Comparison of ENCODE assay signal across 26 mouse cellular contexts in the genomic region with DNA sequence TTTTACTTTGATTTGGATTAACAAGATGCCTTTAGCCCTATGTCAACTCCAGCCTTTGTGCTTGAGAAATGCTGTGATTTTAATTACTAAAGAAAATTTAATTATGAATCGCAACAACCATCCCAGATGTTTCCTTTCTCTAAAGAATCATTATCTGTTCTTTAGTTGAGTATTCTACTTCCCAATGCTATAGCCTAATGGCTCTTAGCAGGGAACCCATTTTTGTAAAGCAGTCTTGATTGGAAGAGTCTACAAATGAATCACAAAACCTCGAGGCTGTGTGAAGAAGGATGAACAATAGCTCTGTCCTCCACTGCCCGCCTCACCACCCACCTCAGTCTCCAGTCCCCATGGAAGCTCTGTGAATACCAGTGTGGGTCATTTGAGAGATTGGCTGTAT.
"Had no signal": no experiment of that assay in that cellular context is flagged by ENCODE, and none has a peak within 500 bp of the region (broad histone marks: within the 10 kb centered on the region; RNA-seq: fewer than 3 reads in every experiment).

No protein-coding gene starts in this region.

- H3K9ac ChIP-seq: embryonic facial prominence, embryonic 12.5 days; embryonic facial prominence, embryonic 13.5 days; embryonic facial prominence, embryonic 15.5 days; forebrain, embryonic 12.5 days; forebrain, embryonic 13.5 days; forebrain, embryonic 15.5 days; forebrain, postnatal 0 days had no signal

- ATAC-seq: forebrain, embryonic 13.5 days; forebrain, embryonic 14.5 days; forebrain, embryonic 15.5 days; forebrain, embryonic 16.5 days; forebrain, postnatal 0 days had no signal

- DNase-seq: cerebellum, adult 9-11 months; cerebellum, postnatal 10 days; cerebellum, postnatal 14 days; cerebellum, postnatal 25 days; cerebellum, postnatal 36 days; embryo, embryonic 11 days; forebrain, postnatal 0 days; gastrocnemius, adult 2 months; gastrocnemius, postnatal 10 days; gastrocnemius, postnatal 14 days; gastrocnemius, postnatal 25 days; gastrocnemius, postnatal 36 days; heart, adult 18-20 months; heart, adult 2 months had no signal

- H3K9me3 ChIP-seq: embryonic facial prominence, embryonic 10.5 days; embryonic facial prominence, embryonic 12.5 days; embryonic facial prominence, embryonic 13.5 days; embryonic facial prominence, embryonic 15.5 days; forebrain, embryonic 10.5 days; forebrain, embryonic 12.5 days; forebrain, embryonic 13.5 days; forebrain, embryonic 15.5 days; heart, embryonic 10.5 days had no signal

- H3K4me1 ChIP-seq: embryonic facial prominence, embryonic 10.5 days; embryonic facial prominence, embryonic 12.5 days; embryonic facial prominence, embryonic 13.5 days; embryonic facial prominence, embryonic 15.5 days; forebrain, embryonic 10.5 days; forebrain, embryonic 13.5 days; forebrain, embryonic 15.5 days; heart, embryonic 10.5 days had no signal

- H3K4me2 ChIP-seq: embryonic facial prominence, embryonic 12.5 days; embryonic facial prominence, embryonic 13.5 days; embryonic facial prominence, embryonic 15.5 days; forebrain, embryonic 12.5 days; forebrain, embryonic 13.5 days; forebrain, embryonic 15.5 days had no signal

- H3K27me3 ChIP-seq: embryonic facial prominence, embryonic 12.5 days; embryonic facial prominence, embryonic 13.5 days; embryonic facial prominence, embryonic 15.5 days; forebrain, embryonic 12.5 days; forebrain, embryonic 13.5 days; forebrain, embryonic 15.5 days had no signal

- H3K36me3 ChIP-seq: embryonic facial prominence, embryonic 10.5 days; embryonic facial prominence, embryonic 12.5 days; embryonic facial prominence, embryonic 13.5 days; embryonic facial prominence, embryonic 15.5 days; forebrain, embryonic 10.5 days; forebrain, embryonic 12.5 days had no signal

- H3K4me3 ChIP-seq: embryonic facial prominence, embryonic 10.5 days; embryonic facial prominence, embryonic 12.5 days; embryonic facial prominence, embryonic 13.5 days; embryonic facial prominence, embryonic 15.5 days; erythroblast, embryonic 14.5 days; forebrain, embryonic 10.5 days; forebrain, embryonic 12.5 days; forebrain, embryonic 13.5 days; forebrain, embryonic 15.5 days; gastrocnemius, adult 2 months; heart, adult 2 months; heart, embryonic 10.5 days had no signal

- H3K27ac ChIP-seq: embryonic facial prominence, embryonic 10.5 days; embryonic facial prominence, embryonic 12.5 days; embryonic facial prominence, embryonic 13.5 days; embryonic facial prominence, embryonic 15.5 days; forebrain, embryonic 10.5 days; forebrain, embryonic 12.5 days; forebrain, embryonic 13.5 days; forebrain, embryonic 15.5 days; gastrocnemius, adult 2 months; heart, adult 2 months; heart, embryonic 10.5 days had no signal
